Mouse (Mus musculus) hindbrain, embryonic 16.5 days (tissue): ENCODE measurements at regions not wholly inside any gene's neighbourhood (a gene's known extent, or its start where the extent isn't known, plus 50 kb on each side); places are given as distances from the start of the nearest gene placed in this dataset.
"Not testable (repeated sequence)": the region's sequence is repeated elsewhere in the genome, so short reads cannot be mapped to it uniquely, and the experiment has no call there.

Source experiments
- ATAC-seq: fragments of 200-750 bp; cut with Nextera tagmentation; 2 replicates; pipeline ENCODE4 v1.8.0; 2017; ENCODE audit warnings: moderate TSS enrichment, moderate library complexity
- H3K27ac ChIP-seq: fragments of 300-500 bp; sonication (generic); 2 replicates; pipeline ENCODE4 v1.5.1; 2014; ENCODE audit warnings: low read depth, mild to moderate bottlenecking, control low read depth, low read length, moderate library complexity
- H3K27me3 ChIP-seq: fragments of 300-500 bp; sonication (generic); replicated peaks from 2 replicates; pipeline ENCODE4 v1.6.1; 2014; ENCODE audit warnings: low read length; ENCODE audit not compliant: control insufficient read depth, insufficient read depth
- H3K36me3 ChIP-seq: fragments of 300-500 bp; sonication (generic); 2 replicates; pipeline ENCODE4 v1.6.1; 2014; ENCODE audit warnings: mild to moderate bottlenecking, low read length, moderate library complexity, mixed read lengths; ENCODE audit not compliant: control insufficient read depth, insufficient read depth
- H3K4me1 ChIP-seq: fragments of 300-500 bp; sonication (generic); 2 replicates; pipeline ENCODE4 v1.6.1; 2014; ENCODE audit warnings: low read depth, low read length; ENCODE audit not compliant: control insufficient read depth, insufficient read depth
- H3K4me2 ChIP-seq: fragments of 300-500 bp; sonication (generic); 2 replicates; pipeline ENCODE4 v1.6.1; 2014; ENCODE audit warnings: mild to moderate bottlenecking, low read length, control low read depth, moderate library complexity
- H3K4me3 ChIP-seq: fragments of 300-500 bp; sonication (generic); 2 replicates; pipeline ENCODE4 v1.5.1; 2014; ENCODE audit warnings: mild to moderate bottlenecking, low read length, control low read depth, moderate library complexity
- H3K9ac ChIP-seq: fragments of 300-500 bp; sonication (generic); 2 replicates; pipeline ENCODE4 v1.6.1; 2014; ENCODE audit warnings: low read depth, mild to moderate bottlenecking, control low read depth, low read length, moderate library complexity
- H3K9me3 ChIP-seq: fragments of 300-500 bp; sonication (generic); 2 replicates; pipeline ENCODE4 v1.6.1; 2014; ENCODE audit warnings: mild to moderate bottlenecking, low read length, moderate library complexity; ENCODE audit not compliant: control insufficient read depth
- WGBS: fragments of 180-500 bp; shearing (Covaris S2); extraction: QIAGEN DNeasy Blood & Tissue Kit; methylation state at CpG from one replicate; pipeline ENCODE4 v1.1.7; 2014; 5-methylcytosine and 5-hydroxymethylcytosine counted together

GRCm38 (mm10) chr6:20037769-20038168 lies 1171.7 kb downstream of the Ankrd7 start:
- Histone ChIP-seq H3K4me3 (no peak overlapping the region), H3K9ac (no peak overlapping the region), H3K9me3 (no peaks in the 10 kb centered on the region), H3K27ac (no peak overlapping the region), H3K4me2 (no peak overlapping the region), H3K27me3 (no peaks in the 10 kb centered on the region), H3K36me3 (no peaks in the 10 kb centered on the region), H3K4me1 (no peaks in the 10 kb centered on the region)
- WGBS, result 38% methylated on average over 1 of the region's 1 CpGs
- ATAC-seq, result no peak

GRCm38 (mm10) chr6:20078666-20079065 lies 1136.6 kb upstream of the Kcnd2 start:
- Histone ChIP-seq H3K27ac (no peak overlapping the region), H3K9ac (no peak overlapping the region), H3K4me3 (no peak overlapping the region), H3K4me1 (no peaks in the 10 kb centered on the region), H3K4me2 (no peak overlapping the region), H3K9me3 (no peaks in the 10 kb centered on the region), H3K36me3 (no peaks in the 10 kb centered on the region), H3K27me3 (no peaks in the 10 kb centered on the region)
- ATAC-seq, result no peak

DNA sequence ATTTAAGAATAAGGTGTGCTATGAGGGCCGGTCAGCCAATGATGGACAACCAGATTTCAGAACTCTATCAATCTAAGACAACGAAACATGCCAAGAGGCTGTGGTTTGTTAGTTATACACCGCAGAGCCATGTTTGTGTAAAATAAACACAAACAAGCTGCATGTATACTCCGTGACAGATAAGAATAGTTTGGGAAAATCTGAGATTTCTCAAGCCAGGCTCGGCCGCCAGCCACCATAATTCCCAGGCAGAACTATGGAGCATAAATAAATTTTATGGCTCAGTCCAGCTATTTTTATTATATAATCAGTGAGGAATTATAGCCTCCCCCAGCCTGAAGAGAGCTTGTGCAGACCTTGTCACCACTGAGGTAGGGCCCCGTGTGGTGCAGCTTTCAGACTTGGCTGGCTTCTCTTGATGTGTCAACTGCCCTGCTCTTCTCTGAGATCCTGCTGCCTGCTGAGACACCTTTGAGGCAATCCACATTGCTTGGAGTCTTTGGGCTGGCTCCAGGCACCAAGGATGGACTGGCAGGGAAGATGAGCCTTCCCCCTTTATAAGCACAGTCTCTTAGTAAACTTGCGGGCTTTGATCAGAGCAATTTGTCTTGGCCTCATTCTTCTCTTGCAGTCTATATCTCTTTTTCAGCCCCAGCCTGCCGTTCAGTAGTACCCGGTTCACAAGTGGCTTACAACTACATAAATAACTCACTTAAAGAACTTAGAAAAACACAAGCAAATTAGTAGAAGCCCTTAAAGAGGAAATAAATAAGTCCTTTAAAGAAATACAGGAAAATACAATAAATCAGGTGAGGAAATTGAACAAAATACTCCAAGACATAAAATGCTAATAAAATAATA lies 1123.0 kb upstream of the Kcnd2 start:
- no peak for ATAC-seq
- Histone ChIP-seq H3K36me3 (no peaks in the 10 kb centered on the region), H3K27me3 (no peaks in the 10 kb centered on the region), H3K4me2 (no peak overlapping the region), H3K9me3 (no peaks in the 10 kb centered on the region), H3K4me1 (no peaks in the 10 kb centered on the region), H3K9ac (no peak overlapping the region), H3K27ac (no peak overlapping the region), H3K4me3 (no peak overlapping the region)
- WGBS, result 85% methylated on average over 10 of the region's 10 CpGs

DNA sequence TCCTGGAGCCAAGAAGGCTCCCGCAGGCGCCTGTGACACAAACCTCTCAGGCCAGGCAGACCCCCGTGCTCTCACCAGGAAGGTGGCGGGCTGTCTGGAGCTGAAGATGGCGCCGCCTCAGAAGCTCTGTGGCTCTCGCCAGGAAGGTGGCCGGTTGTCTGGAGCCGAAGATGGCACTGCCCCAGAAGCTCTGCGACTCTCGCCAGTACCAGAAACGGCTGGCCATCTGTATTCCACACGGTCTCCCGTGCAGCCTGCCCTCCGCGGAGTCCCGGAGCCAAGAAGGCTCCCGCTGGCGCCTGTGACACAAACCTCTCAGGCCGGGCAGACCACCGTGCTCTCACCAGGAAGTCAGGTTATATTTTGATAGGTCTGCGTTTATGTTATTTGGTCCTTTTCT lies 1081.3 kb upstream of the Kcnd2 start:
- H3K9ac ChIP-seq, H3K27me3 ChIP-seq, H3K27ac ChIP-seq, H3K9me3 ChIP-seq, H3K4me3 ChIP-seq, ATAC-seq, H3K4me1 ChIP-seq, H3K4me2 ChIP-seq, H3K36me3 ChIP-seq: not testable (repeated sequence)
- WGBS, result 94% methylated on average over 22 of the region's 22 CpGs

- Histone ChIP-seq H3K36me3 (no peaks in the 10 kb centered on the region), H3K9ac (no peak overlapping the region), H3K4me3 (no peak overlapping the region), H3K4me2 (no peak overlapping the region), H3K27ac (no peak overlapping the region), H3K9me3 (no peaks in the 10 kb centered on the region), H3K27me3 (no peaks in the 10 kb centered on the region), H3K4me1 (no peaks in the 10 kb centered on the region)
- ATAC-seq, result no peak
Observed at GRCm38 (mm10) chr6:20137546-20137945, 1077.8 kb upstream of the Kcnd2 start.
